Mouse (Mus musculus): ENCODE measurements around the gene Ndc1. TPM values are rescaled to one million over a fixed set of nuclear protein-coding genes. Genes with fewer than 3 reads are reported as not detected.
"Not testable (repeated sequence)": the region's sequence is repeated elsewhere in the genome, so short reads cannot be mapped to it uniquely, and the experiment has no call there.

The Ndc1 gene
- total RNA-seq (2021) = 10 to 100 TPM; 10.5 to 12.6 TPM
- long read RNA-seq, experiment 1, full-length matches to known transcripts = 9 of 14 reads
- long read RNA-seq, experiment 1, partial matches to known transcripts = 0 of 14 reads
- long read RNA-seq, experiment 1, other reads (novel, unspliced or antisense) = 5 of 14 reads
- long read RNA-seq, experiment 2, full-length matches to known transcripts = 3 of 5 reads
- long read RNA-seq, experiment 2, partial matches to known transcripts = 0 of 5 reads
- long read RNA-seq, experiment 2, other reads (novel, unspliced or antisense) = 2 of 5 reads

GRCm38 (mm10) chr4:107367567-107368314 lies at the start of gene Ndc1:
TSS of gene Ndc1 (plus strand) at chr4:107367784.
- peak; percentile 92 for DNase-seq

- DNase-seq = no peak
Measured at GRCm38 (mm10) chr4:107318646-107319045, 48.9 kb upstream of the Ndc1 start.

GRCm38 (mm10) chr4:107321041-107321440 lies 46.5 kb upstream of the Ndc1 start:
- peak in 1 of 2 experiments; percentile 14 for DNase-seq

- DNase-seq = no peak
Measured at GRCm38 (mm10) chr4:107323113-107323512, 44.5 kb upstream of the Ndc1 start.

- DNase-seq = no peak
Measured at GRCm38 (mm10) chr4:107328530-107328929, 39.1 kb upstream of the Ndc1 start.

- no peak for DNase-seq
Measured at GRCm38 (mm10) chr4:107333514-107333913, 34.1 kb upstream of the Ndc1 start.

GRCm38 (mm10) chr4:107336356-107336755 lies 31.2 kb upstream of the Ndc1 start:
- DNase-seq = no peak

- no peak for DNase-seq
Measured at GRCm38 (mm10) chr4:107337455-107337854, 30.1 kb upstream of the Ndc1 start.

GRCm38 (mm10) chr4:107341354-107341753 lies 26.2 kb upstream of the Ndc1 start:
- DNase-seq = no peak

GRCm38 (mm10) chr4:107344612-107345011 lies 23.0 kb upstream of the Ndc1 start:
- DNase-seq = no peak

GRCm38 (mm10) chr4:107347221-107347620 lies 20.4 kb upstream of the Ndc1 start:
- no peak for DNase-seq

- DNase-seq = no peak
Measured at GRCm38 (mm10) chr4:107348529-107349310, 18.9 kb upstream of the Ndc1 start.

- DNase-seq = peak; percentile 4 to 21
Measured at GRCm38 (mm10) chr4:107349311-107350008, 18.1 kb upstream of the Ndc1 start.

GRCm38 (mm10) chr4:107351368-107351767 lies 16.2 kb upstream of the Ndc1 start:
- DNase-seq = no peak

- DNase-seq = no peak
Measured at GRCm38 (mm10) chr4:107353612-107354011, 14.0 kb upstream of the Ndc1 start.

GRCm38 (mm10) chr4:107354126-107354525 lies 13.5 kb upstream of the Ndc1 start:
- DNase-seq = no peak

- DNase-seq = no peak
Measured at GRCm38 (mm10) chr4:107354543-107354942, 13.0 kb upstream of the Ndc1 start.

GRCm38 (mm10) chr4:107357172-107357571 lies 10.4 kb upstream of the Ndc1 start:
- DNase-seq = not testable (repeated sequence)

- DNase-seq = no peak
Measured at GRCm38 (mm10) chr4:107358460-107358859, 9.1 kb upstream of the Ndc1 start.

- DNase-seq = no peak
Measured at GRCm38 (mm10) chr4:107360457-107361145, 7.0 kb upstream of the Ndc1 start.

- DNase-seq = no peak
Measured at GRCm38 (mm10) chr4:107362755-107363154, 4.8 kb upstream of the Ndc1 start.

- DNase-seq = no peak
Measured at GRCm38 (mm10) chr4:107363573-107363972, 4.0 kb upstream of the Ndc1 start.

All from heart, adult 18-20 months (tissue).